Mouse (Mus musculus) cerebellum, adult 18-20 months (tissue): Measurements from ENCODE around the gene Wfdc3.

Experiments used
- DNase-seq, 2 experiments: peaks; one replicate each; pipeline ENCODE4 v3.0.0; 2021

Gene Wfdc3

DNA sequence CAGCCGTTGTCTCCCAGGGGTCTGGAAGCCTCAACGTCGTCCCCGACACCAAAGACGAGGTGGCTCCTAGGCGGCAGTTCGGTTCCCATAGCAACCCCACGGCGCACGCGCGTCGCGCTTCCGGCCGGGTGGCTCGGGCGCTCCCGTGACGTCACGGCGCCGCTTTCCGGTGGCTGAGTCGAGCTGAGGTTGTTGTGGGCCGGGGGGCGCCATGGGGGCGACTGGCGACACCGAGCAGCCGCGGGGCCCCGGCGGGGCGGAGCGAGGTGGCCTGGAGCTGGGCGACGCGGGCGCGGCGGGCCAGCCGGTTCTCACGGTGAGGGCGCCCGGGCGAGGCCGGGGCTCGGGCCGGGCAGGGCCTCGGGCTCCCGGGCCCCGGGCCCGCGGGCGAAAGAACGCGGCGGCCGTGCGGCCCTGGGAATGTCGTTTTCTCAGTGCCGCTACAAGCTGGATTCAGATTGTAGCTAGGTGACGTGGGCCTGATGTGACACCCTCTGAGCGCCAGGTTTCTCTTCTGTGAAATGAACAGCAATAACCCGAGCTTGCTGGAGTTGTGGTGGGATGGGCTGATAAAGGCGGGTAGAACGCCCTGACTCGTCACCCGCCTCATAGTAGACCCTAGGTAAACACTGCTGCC is at the start of gene Wfdc3, which contains the start of gene Dnttip1:
Gene Wfdc3, minus strand, starts transcription at position 89 of the 637 bp plus-strand sequence.
Gene Dnttip1, plus strand, starts transcription at position 141 of the 637 bp plus-strand sequence.
- peak; percentile 88 to 95 for DNase-seq

DNA sequence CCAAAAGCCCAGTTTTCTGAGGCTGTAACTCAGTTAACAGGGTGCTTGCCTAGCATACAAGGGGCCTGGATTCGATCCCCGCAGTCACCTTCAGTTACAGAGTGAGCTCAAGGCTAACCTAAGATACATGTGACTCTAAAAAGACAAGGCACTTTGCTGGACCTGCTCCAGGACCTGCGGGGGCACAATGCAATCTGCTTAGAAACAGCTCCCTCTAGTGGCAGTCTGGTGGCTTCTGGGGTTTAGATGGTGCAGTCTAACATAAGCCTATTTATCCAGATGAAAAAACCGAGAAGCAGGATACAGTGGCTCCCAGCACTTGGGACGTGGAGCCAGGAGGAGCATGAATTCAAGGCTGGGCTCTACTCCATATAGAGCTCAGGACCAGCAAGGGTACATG is 48.6 kb upstream of the Wfdc3 start:
- peak; percentile 85 for DNase-seq

DNA sequence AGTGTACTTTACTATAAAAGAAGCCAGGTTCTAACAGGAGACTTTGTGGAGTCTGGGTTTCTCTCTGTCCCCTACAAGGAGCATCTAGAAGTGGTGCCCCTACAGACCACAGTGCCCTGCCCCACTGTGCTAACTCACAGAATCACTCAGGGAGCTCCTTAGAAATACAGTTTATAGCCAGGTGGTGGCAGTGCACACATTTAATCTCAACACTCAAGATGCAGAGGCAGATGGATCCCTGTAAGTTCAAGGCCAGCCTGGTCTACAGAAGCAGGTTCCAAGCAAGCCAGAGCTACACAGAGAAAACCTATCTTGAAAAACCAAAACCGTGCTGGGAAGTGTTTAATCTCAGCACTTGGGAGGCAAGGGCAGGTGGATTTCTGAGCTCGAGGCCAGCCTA is 48.0 kb upstream of the Wfdc3 start:
- DNase-seq = no peak

DNA sequence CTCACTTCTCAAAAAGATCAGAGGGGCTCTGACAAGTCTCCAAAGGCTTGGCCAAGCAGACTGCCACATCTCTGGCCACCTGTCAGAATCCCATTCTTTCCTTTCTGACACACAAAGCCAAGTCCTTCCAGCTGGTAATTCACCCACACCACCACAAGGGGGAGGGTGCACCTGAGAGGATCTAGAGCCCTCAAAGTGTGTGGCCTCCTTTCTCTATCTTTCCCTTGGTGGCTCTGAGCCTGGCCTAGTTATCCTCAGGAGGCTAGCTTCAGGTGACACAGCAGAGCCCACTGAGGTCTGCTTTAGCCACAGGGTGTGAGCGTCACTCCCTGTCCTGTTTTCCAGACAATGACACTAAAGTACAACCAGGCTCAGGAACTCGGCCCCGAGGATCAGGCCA is 47.5 kb upstream of the Wfdc3 start:
- peak; percentile 77 to 78 for DNase-seq

DNA sequence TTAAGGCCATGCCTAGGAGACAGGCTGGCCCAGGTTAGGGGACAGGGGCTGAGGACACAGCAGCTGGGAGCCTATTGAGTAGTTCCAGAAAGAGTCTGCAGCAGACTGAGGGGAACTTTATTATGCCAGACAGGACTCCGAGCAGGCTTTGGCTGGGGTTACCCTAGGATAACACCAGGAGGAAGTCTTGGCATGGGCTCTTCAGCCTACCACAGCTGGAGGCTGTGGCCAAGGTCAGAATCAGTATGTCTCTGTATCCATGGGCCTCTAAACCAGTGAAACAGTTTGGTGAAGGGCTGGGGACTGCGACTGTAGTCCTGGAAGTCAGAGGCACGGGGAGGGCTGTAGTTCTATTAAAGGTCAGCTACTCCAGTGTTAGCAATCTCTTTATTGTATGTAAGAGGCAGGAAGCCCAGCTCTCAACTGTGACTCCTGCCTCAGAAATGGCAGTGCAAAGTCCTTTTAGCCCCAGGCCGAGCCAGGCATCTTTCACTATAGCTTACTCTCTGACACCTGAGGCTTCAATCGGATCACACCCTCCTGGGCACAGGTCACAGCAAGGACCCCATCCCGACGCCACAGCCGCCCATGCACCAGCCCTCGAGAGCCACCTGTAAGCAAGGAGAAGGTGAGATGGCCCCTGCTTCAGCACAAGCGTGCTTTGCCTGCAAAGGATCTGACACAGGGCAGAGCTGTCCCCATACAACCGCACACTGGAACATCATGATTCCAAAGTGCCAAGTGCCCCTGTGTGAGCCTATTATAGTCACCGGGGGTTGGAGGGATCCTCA is 46.9 kb upstream of the Wfdc3 start:
- DNase-seq = peak in 1 of 2 experiments; percentile 30

DNA sequence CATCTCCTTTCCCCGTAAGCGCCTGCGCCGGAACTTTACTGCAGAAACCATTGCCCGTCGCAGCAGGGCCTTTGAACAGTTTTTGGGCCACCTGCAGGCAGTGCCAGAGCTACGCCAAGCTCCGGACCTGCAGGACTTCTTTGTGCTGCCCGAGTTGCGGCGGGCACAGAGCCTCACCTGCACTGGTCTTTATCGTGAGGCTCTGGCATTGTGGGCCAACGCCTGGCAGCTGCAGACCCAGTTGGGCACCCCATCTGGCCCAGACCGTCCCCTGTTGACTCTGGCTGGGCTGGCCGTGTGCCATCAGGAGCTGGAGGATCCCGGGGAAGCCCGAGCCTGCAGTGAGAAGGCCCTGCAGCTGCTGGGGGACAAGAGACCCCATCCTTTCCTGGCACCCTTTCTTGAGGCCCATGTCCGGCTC is 46.1 kb upstream of the Wfdc3 start:
- peak; percentile 63 to 64 for DNase-seq

DNA sequence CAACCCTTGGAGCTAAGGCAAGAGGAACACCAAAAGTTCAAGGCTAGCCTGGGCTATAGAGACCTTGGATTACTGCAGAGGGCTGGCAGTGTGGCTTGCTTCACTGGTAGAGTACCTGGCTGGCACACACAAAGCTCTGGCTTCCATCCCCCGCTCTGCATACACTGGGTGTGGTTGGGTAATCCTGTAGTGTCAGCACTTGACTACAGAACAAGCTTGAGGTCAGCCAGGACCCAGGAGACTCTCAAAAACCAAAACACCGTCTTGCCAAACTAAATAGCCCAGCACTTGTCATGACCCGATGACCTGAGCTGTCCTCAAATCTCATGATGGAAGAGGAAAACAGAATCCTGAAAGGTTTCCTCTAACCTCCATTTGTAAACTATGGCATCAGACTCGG is 44.7 kb upstream of the Wfdc3 start:
- DNase-seq = no peak

DNA sequence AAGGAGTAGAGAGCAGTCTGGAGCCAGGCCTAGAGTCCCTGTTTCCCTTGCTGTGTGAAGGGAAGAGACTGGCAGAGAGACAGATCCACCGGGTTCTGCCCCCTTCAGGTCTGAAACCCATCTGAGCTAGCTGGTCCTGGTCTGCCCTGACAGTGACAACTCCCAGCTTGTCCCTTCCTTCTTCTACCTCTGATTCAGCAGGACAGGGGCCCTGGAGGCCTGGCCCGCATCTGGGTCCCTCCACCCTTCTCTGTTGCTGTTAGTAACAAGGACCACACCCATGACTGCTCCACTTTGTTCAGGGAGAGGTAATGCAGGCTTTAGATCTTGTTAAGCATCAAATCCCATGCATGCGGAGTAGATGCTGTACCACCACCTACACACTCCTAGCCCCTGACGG is 42.7 kb upstream of the Wfdc3 start:
- no peak for DNase-seq

DNA sequence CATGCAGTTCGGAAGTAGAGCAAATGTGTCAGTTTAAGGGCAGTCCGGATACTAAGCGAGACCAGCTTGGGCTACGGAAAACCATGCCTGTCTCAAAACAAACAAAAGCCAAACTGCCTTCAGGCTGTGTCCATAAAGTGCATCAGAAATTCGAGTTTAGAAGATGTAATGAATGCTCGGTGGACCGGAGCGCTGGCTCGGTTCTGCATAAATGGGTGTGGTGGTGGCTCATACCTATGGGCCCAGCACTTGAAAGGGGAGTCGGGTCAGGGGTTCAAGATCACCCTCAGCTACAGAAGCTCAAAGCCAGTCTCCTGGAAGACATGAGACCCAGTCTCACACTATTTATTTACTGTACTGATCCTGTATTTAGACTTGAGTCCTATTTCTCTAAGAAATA is 42.0 kb upstream of the Wfdc3 start:
- DNase-seq = no peak

DNA sequence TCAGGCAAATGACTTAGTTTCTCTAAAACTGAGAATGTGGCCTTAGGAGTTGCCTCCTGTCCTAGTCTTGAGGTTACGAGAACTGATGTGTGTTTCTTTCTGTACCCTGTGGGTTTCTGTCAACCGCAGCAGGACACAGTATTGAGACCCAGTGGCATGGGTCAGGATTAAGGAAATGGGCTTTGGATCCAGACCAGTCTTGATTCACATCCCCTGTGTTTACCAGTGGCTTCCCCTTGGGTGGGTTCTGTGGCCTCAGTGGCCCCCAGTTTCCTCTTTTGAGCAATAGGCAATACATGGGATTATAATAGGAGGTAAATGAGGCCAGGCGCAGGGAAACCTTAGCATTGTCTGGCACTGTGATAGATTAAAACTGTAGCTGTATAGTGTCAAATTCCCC is 41.3 kb upstream of the Wfdc3 start:
- no peak for DNase-seq

DNA sequence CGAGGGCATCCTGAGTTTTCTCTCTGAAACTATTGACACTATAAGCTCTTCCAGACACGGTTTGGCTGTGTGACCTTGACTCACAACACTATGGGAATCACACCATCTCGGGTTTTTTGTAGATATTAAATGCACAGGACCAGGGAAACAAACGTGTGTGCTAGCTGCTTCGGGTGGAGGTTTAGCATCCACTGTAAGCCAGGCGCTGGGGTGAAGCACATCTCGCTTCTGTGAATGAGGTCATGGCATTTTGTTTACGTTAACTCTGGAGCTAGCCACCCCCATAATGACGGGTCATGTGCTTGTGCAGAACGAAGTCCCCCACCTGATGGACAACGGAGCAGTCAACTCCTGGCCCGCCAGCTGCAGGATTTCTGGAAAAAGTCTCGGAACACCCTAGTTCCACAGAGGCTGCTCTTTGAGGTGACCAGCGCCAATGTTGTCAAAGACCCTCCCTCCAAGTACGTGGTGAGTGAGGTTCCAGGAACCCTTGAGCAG is 40.7 kb upstream of the Wfdc3 start:
- DNase-seq = no peak

DNA sequence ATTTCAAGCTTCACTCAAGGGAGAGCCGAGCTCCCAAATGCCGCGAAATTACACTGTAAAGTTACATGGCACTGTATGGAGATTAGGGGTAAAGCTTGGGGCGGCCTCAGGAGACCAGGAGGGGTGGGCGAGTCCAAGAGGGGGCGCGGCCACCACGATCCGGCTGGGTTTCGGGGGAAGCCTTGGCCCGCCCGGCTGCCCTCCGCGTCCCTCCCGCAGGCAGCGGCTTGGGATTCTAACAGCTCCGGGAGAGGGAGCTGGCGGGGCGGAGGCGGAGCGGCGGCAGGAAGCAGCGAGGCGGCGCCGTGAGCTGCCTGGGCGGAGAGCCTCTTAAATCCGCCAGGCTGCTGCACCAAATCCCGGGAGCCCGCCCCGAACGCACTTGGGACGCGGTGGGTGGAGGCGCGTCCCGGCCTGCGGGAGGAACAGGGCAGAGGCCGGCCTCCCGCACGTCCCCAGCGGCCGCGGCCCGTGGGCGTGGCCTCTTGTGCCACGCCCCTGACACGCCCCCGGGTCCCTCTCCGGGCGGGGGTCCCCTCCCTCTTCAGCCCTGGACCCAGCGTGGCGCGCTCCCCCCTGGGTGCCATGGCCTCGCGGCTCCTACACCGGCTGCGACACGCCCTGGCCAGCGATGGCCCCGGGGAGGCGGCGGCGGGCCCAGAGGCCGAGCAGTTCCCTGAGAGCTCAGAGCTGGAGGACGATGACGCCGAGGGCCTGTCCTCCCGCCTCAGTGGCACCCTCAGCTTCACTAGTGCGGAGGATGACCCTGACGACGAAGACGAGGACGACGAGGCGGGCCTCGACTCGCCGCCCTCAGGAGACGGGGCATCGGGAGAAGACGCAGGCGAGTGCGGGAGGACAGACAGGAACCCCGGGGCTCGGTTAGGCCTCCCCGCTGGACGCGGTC is 40.0 kb upstream of the Wfdc3 start, which contains the start of gene Snx21:
Gene Snx21, plus strand, starts transcription at position 343 of the 907 bp plus-strand sequence.
- DNase-seq = peak; percentile 92 to 93

DNA sequence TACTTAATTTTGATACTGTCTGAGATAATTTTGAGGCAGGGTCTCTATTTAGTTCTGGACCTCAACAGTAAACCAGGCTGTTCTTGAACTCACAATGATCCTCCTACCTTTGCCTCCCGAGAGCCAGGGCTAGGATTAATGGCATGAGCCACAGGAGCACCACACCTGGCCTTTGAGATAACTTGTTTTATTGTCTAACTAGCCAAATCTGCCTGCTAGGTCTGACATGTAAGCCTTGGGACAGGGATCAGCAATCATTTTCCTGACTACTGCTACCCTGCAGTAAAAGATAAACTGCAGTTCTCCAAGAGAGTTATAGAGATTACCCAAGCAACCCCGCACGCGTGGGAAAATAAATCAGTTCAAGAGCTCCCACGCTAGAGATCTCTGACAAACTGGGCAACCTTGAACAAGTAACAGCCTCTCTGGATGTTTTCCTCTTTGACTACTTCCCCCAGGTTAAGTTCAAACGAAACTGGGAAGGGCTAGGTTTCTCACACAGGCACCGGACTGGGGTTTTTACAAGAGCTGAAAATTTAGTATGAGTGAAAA is 39.2 kb upstream of the Wfdc3 start:
- DNase-seq = no peak

DNA sequence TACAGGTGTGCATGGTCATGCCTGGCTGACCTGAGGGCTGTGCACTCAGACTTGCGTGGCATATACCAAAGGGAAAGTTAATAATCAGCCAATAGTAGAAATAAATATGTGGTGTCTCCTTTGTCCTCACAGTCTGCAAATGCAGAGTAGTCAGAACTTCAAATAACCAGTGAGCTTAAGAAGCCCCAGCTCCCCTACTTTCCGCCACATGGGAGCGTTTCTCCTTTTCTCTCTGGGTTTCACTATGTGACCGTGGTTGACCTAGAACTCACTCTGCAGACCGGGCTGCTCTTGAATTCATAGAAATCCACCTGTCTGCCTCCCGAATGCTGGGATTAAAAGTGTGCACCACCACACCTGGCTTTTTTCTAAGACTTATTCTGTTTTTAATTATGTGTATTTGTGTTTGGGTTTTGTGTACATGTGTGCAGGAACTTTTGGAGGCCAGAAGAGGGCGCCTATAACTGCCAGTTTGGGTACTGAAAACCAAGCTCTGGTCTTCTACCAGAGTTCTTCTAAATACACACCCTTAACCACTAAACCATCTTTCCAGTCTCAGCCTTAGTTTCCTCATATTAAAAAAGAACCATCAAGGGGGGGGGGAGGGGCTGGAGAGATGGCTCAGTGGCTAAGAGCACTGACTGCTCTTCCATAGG is 38.3 kb upstream of the Wfdc3 start:
- no peak for DNase-seq

DNA sequence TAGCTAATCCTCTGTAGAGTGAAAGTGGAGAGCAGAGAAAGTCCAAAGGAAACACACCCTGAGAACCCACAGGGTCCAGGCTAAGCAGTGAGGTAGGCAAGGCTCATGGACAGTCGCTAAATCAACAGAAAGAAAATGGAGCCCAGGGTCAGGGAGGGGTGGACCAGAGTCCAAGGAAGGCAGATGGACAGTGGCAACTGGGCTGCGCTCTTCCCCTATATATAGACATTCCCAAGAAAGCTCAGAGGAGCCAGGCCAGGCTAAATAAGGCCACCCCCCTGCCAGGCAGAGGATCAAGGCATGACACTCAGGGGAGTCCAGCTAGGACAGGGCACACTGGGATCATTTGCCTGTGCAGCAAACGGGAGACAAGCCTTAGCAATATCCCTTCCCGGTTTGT is 36.1 kb upstream of the Wfdc3 start:
- no peak for DNase-seq

DNA sequence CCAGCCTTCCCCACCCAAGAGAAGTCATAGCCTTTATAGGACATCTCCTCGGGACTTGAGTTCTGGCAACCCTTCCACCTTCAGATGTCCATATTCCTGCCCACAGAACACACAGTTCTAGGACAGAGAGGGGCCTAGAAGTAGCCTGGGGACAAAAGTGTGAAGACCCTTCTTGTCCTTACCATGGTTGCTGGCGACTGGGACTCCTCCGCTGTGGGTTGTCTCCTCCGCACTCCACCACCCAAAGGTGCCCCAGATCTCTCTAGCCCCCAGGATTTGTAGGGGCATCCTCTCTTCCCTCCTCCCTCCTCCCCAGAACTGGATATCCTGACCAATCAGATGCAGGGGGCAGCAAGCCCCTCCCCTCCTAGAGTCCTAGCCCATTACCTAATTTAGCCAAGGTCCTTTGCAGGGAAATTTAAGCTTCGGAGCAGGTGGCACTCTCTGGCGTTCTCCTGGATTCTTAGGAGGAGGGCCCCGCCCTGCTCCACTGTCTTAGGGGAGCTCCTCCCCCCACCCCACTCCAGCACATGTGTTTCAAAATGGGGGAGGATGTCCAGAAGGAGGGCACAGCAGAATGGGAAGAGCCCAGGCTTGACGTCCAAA is 33.9 kb upstream of the Wfdc3 start, which contains the start of gene Tnnc2:
Gene Tnnc2, minus strand, starts transcription at position 487 of the 606 bp plus-strand sequence.
- no peak for DNase-seq

DNA sequence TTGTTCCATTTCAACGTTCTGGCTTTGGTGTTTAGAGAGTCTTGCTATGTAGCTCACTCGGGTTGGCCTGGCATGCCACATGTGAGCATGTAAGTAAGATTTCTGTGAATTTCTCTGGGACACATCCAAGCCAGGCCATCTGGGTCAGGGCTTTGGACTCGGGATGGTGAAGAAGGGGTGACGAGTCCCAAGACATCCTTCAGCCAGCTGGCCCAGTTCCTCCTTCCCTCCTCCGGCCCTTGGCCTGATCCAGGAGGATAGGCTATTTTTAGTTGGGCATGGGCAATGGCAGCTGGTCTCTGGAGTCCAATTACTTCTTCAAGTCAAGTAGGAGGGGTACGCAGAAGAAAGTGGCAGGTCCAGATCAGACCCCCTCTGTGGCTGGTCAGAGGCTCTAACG is 33.1 kb upstream of the Wfdc3 start:
- no peak for DNase-seq

DNA sequence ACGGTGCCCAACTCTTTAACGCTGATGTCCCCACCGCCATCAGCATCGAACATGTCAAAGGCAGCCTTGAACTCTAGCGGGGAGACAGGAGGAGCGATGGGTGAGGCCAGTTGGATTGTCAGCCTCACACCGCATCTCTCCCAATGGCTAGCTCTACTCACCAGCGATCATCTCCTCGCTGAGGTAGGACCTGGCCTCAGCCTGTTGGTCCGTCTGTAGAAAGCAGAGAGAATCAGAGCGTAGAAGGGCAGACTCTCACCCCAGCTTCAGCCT is 32.2 kb upstream of the Wfdc3 start:
- no peak for DNase-seq

DNA sequence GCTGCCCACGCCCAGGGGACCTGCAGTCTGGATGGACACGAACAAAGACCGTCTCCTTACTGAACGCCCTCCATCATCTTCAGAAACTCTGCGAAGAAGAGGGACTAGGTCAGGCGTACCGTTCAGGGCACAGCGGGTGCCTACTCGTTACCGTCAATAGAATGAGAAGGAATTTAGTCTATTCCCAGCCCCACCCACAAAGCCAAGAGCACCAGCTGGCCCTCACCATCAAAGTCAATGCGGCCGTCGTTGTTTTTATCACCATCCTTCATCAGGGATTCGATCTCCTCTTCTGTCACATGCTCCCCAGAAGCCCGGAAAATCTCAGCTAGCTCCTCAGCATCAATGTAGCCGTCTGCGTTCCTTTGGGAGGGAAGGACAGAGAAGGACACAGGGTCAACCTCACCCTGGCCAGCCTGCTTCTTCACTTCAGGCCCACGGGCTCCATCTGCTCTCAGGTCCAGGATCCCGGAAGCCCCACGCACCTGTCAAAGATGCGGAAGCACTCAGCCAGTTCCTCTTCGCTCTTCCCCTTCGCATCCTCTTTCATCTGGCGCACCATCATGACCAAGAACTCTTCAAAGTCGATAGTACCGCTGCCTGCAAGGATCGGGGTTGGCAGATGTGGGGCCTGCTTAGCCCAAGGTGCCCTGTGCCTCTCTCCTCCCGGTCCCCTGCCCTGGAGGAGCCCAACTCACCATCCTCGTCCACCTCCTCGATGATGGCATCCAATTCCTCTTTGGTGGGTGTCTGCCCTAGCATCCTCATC is 31.7 kb upstream of the Wfdc3 start:
- no peak for DNase-seq

DNA sequence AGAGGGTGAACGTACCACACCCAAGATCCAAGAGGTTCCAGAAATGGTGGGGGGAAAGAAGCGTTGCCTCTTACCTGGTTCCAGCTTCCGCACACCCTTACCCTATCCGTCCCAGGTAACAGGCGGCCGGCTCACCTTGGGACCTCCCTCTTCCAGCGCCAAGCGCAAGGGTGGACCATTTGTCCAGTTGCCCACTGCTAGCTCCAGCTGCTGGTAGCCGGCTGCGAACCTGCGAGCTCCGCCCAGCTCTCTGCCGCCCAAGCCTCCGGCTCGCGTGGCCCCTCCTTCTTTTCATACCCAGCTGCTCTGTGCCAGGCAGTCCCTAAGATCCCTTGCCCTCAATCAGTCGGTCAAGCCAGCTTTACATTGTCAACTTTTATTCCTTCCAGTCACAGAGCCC is 31.1 kb upstream of the Wfdc3 start:
- no peak for DNase-seq

DNA sequence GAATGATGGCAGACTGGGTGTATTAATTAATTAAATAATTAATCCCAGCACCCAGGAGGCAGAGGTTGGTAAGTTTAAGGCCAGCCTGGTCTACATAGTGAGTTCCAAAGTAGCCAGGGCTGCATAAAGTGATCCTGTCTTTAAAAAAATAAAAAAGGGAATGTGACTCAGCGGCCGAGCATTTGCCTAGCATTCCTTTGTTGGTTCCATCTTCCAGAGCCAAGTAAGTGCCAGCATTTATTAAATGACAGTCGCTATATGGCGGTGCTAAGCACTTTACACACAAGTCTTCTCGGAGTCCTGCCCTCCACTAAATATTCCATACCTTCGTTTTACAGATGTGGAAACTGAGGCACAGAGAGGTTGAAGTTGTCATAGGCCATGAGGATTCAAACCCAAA is 30.4 kb upstream of the Wfdc3 start:
- no peak for DNase-seq
